Mouse (Mus musculus) activated CD4-positive, CD25-positive, alpha-beta regulatory T cell, adult 9 weeks (primary cell): ENCODE data around the gene Defb6. TPM values are rescaled to one million over a fixed set of nuclear protein-coding genes. Genes with fewer than 3 reads are reported as not detected.

ENCODE experiments used
- polyA plus RNA-seq: library from polyadenylated mRNA; unstranded; fragments of 100-300 nt; shearing (Covaris generic); gene quantifications from one replicate; pipeline ENCODE4 v1.2.1, GENCODE M21; 2017

Gene Defb6
- not detected for polyA plus RNA-seq

GRCm38 (mm10) chr8:19225161-19225560 is at the start of gene Defb6:
Gene Defb6 (plus strand): TSS chr8:19225478.

GRCm38 (mm10) chr8:19239616-19240015 is 14.3 kb downstream of the Defb6 start, which contains the start of gene Defb46:
Gene Defb46 (plus strand): TSS chr8:19239916.

GRCm38 (mm10) chr8:19247280-19247679 is 22.0 kb downstream of the Defb6 start, which contains the start of gene Defb5:
Gene Defb5 (plus strand): TSS chr8:19247580.

Other genes starting within 250 kb of the Defb6 start
- gene Defb40, start 247.2 kb upstream of the Defb6 start, polyA plus RNA-seq: not detected
- not detected for gene Defb37, start 234.4 kb upstream of the Defb6 start, polyA plus RNA-seq
- not detected for gene Defb38, start 198.9 kb upstream of the Defb6 start, polyA plus RNA-seq
- not detected for gene Defb39, start 160.7 kb upstream of the Defb6 start, polyA plus RNA-seq
- not detected for gene Defb12, start 110.6 kb upstream of the Defb6 start, polyA plus RNA-seq
- gene Defb34, start 101.7 kb upstream of the Defb6 start, polyA plus RNA-seq: not detected
- gene Gm45826, start 84.7 kb upstream of the Defb6 start, polyA plus RNA-seq: not detected
- not detected for gene Defb14, start 31.1 kb upstream of the Defb6 start, polyA plus RNA-seq
- not detected for gene Defb4, start 26.8 kb upstream of the Defb6 start, polyA plus RNA-seq
- gene Defb46, start 14.4 kb downstream of the Defb6 start, polyA plus RNA-seq: not detected
- not detected for gene Defb5, start 22.1 kb downstream of the Defb6 start, polyA plus RNA-seq
- not detected for gene Defb3, start 67.9 kb downstream of the Defb6 start, polyA plus RNA-seq
- not detected for gene Defb8, start 222.1 kb downstream of the Defb6 start, polyA plus RNA-seq